Mouse (Mus musculus) stomach, postnatal 0 days (tissue): ENCODE measurements around the gene Mapk12.

Experiments
- CTCF ChIP-seq: IDR thresholded peaks from 2 replicates; pipeline ENCODE4 v1.5.1; 2016; ENCODE audit warnings: antibody characterized with exemption, low read depth, mild to moderate bottlenecking, moderate library complexity
- EP300 ChIP-seq: optimal IDR thresholded peaks from 2 replicates; pipeline ENCODE3; 2016; ENCODE audit warnings: antibody characterized with exemption

DNA sequence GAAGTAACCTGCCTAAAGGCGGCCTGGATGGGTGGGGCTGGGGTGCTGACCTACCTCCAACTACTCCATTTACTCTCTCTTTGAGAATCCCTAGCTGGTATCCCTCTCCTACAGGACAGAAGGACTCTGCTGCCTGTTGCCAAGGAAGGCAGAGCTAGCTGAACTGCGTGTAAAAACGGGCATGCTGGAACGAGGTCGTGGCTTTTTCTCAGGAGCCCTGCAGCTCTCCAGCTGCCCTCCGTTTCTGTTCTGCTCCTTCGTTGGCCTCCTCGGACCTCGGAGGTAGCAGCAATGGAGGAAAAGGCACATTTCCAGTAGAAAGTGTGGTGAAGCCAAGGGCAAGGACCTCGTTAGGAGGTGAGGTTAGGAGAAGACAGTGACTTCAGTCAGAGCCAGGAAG is 28.4 kb upstream of the Mapk12 start:
- TF ChIP-seq CTCF, result no peak
- TF ChIP-seq EP300, result no peak
